Mouse (Mus musculus): Measurements from ENCODE around the gene Syngr3. TPM values are rescaled to one million over a fixed set of nuclear protein-coding genes. Genes with fewer than 3 reads are reported as not detected.
"Not testable (repeated sequence)": the region's sequence is repeated elsewhere in the genome, so short reads cannot be mapped to it uniquely, and the experiment has no call there.

The Syngr3 gene
- total RNA-seq, 1 experiment, result 4.1 TPM

GRCm38 (mm10) chr17:24669545-24670245, 20.1 kb downstream of the Syngr3 start, which contains the start of gene Zfp598:
Zfp598 (plus strand) TSS chr17:24669687.
- peak within 1 kb of the TSS; percentile 97 for H3K9ac ChIP-seq (ENCODE audit: insufficient read depth, low read depth, low read length, poor library complexity, severe bottlenecking)
- H3K4me3 ChIP-seq (ENCODE audit: insufficient read depth in 1 of 2, low read depth in 1 of 2, low read length in 2 of 2, poor library complexity in 1 of 2, severe bottlenecking in 1 of 2), result peak within 1 kb of the TSS; percentile 94 to 98
- peak; percentile 78 for DNase-seq (ENCODE audit: low read depth, low spot score)
- in situ Hi-C loops (cut with MboI; ENCODE audit: low sequenced_read_pairs in 2 of 2, unreplicated experiment in 2 of 2), result no loop called here
- H3K36me3 ChIP-seq (ENCODE audit: control insufficient read depth, insufficient read depth, low read length, poor library complexity, severe bottlenecking), result no peaks in the 10 kb centered on the region
- H3K9me3 ChIP-seq (ENCODE audit: control insufficient read depth, insufficient read depth, low read depth, low read length), result no peaks in the 10 kb centered on the region
- H3K4me1 ChIP-seq (ENCODE audit: control insufficient read depth in 2 of 2, insufficient read depth in 2 of 2, low read length in 2 of 2, poor library complexity in 1 of 2), result peaks cover 7 to 22% of the 10 kb centered on the region in 2 experiments; a peak in 3 of 4 replicates
- peak within 1 kb of the TSS; percentile 81 for H3K27ac ChIP-seq (ENCODE audit: insufficient read depth, low read depth, low read length, poor library complexity, severe bottlenecking)
- TF ChIP-seq MAFK (IDR thresholded peaks at IDR 0.05; ENCODE audit: insufficient read depth, low read depth, low read length), result no peak
- peak; percentile 80 for TF ChIP-seq HCFC1 (IDR thresholded peaks at IDR 0.05; ENCODE audit: borderline replicate concordance, insufficient read depth, low read length)
- TF ChIP-seq ZC3H11A (IDR thresholded peaks at IDR 0.05; ENCODE audit: borderline replicate concordance, low read depth, low read length), result no peak
- TF ChIP-seq ZNF384 (IDR thresholded peaks at IDR 0.05; ENCODE audit: low read depth, low read length), result no peak
- no peak for TF ChIP-seq CHD2 (IDR thresholded peaks at IDR 0.05; ENCODE audit: low read depth, low read length)

GRCm38 (mm10) chr17:24669214-24669544, 20.6 kb downstream of the Syngr3 start:
- DNase-seq (ENCODE audit: low read depth, low spot score), result not testable (repeated sequence)
- H3K4me1 ChIP-seq (ENCODE audit: control insufficient read depth in 2 of 2, insufficient read depth in 2 of 2, low read length in 2 of 2, poor library complexity in 1 of 2), result peaks cover 7 to 22% of the 10 kb centered on the region in 2 experiments; a peak in 3 of 4 replicates

GRCm38 (mm10) chr17:24667416-24667815, 22.3 kb downstream of the Syngr3 start:
- Histone ChIP-seq H3K9ac (ENCODE audit: insufficient read depth, low read depth, low read length, poor library complexity, severe bottlenecking) (no peak overlapping the region), H3K9me3 (ENCODE audit: control insufficient read depth, insufficient read depth, low read depth, low read length) (no peaks in the 10 kb centered on the region), H3K4me3 (ENCODE audit: insufficient read depth in 1 of 2, low read depth in 1 of 2, low read length in 2 of 2, poor library complexity in 1 of 2, severe bottlenecking in 1 of 2) (no peak overlapping the region), H3K27ac (ENCODE audit: insufficient read depth, low read depth, low read length, poor library complexity, severe bottlenecking) (no peak overlapping the region), H3K36me3 (ENCODE audit: control insufficient read depth, insufficient read depth, low read length, poor library complexity, severe bottlenecking) (no peaks in the 10 kb centered on the region), H3K4me1 (ENCODE audit: control insufficient read depth in 2 of 2, insufficient read depth in 2 of 2, low read length in 2 of 2, poor library complexity in 1 of 2) (peaks cover 7 to 15% of the 10 kb centered on the region in 2 experiments; a peak in 3 of 4 replicates)
- DNase-seq (ENCODE audit: low read depth, low spot score), result peak; percentile 80
- in situ Hi-C loops (cut with MboI; ENCODE audit: low sequenced_read_pairs in 2 of 2, unreplicated experiment in 2 of 2), result no loop called here
- TF ChIP-seq ZC3H11A (IDR thresholded peaks at IDR 0.05; ENCODE audit: borderline replicate concordance, low read depth, low read length) (peak; percentile 28; the same call in 1 of the 2 replicates), CHD2 (IDR thresholded peaks at IDR 0.05; ENCODE audit: low read depth, low read length) (no peak)

More at GRCm38 (mm10) chr17:24669214-24669544, 20.6 kb downstream of the Syngr3 start:
- H3K27ac ChIP-seq (ENCODE audit: insufficient read depth, low read depth, low read length, poor library complexity, severe bottlenecking), result peak overlapping the region; percentile 72
- H3K4me3 ChIP-seq (ENCODE audit: insufficient read depth in 1 of 2, low read depth in 1 of 2, low read length in 2 of 2, poor library complexity in 1 of 2, severe bottlenecking in 1 of 2), result peak overlapping the region; percentile 76 to 84
- in situ Hi-C loops (cut with MboI; ENCODE audit: low sequenced_read_pairs in 2 of 2, unreplicated experiment in 2 of 2); H3K36me3 ChIP-seq (ENCODE audit: control insufficient read depth, insufficient read depth, low read length, poor library complexity, severe bottlenecking); H3K9me3 ChIP-seq (ENCODE audit: control insufficient read depth, insufficient read depth, low read depth, low read length): not testable (repeated sequence)
- peak overlapping the region; percentile 86 for H3K9ac ChIP-seq (ENCODE audit: insufficient read depth, low read depth, low read length, poor library complexity, severe bottlenecking)

GRCm38 (mm10) chr17:24667011-24667410, 22.7 kb downstream of the Syngr3 start:
- H3K9ac ChIP-seq (ENCODE audit: insufficient read depth, low read depth, low read length, poor library complexity, severe bottlenecking); H3K36me3 ChIP-seq (ENCODE audit: control insufficient read depth, insufficient read depth, low read length, poor library complexity, severe bottlenecking); in situ Hi-C loops (cut with MboI; ENCODE audit: low sequenced_read_pairs in 2 of 2, unreplicated experiment in 2 of 2); H3K4me3 ChIP-seq (ENCODE audit: insufficient read depth in 1 of 2, low read depth in 1 of 2, low read length in 2 of 2, poor library complexity in 1 of 2, severe bottlenecking in 1 of 2); H3K9me3 ChIP-seq (ENCODE audit: control insufficient read depth, insufficient read depth, low read depth, low read length); H3K27ac ChIP-seq (ENCODE audit: insufficient read depth, low read depth, low read length, poor library complexity, severe bottlenecking); DNase-seq (ENCODE audit: low read depth, low spot score): not testable (repeated sequence)
- peaks cover 7 to 12% of the 10 kb centered on the region in 2 experiments; a peak in 3 of 4 replicates for H3K4me1 ChIP-seq (ENCODE audit: control insufficient read depth in 2 of 2, insufficient read depth in 2 of 2, low read length in 2 of 2, poor library complexity in 1 of 2)

DNA sequence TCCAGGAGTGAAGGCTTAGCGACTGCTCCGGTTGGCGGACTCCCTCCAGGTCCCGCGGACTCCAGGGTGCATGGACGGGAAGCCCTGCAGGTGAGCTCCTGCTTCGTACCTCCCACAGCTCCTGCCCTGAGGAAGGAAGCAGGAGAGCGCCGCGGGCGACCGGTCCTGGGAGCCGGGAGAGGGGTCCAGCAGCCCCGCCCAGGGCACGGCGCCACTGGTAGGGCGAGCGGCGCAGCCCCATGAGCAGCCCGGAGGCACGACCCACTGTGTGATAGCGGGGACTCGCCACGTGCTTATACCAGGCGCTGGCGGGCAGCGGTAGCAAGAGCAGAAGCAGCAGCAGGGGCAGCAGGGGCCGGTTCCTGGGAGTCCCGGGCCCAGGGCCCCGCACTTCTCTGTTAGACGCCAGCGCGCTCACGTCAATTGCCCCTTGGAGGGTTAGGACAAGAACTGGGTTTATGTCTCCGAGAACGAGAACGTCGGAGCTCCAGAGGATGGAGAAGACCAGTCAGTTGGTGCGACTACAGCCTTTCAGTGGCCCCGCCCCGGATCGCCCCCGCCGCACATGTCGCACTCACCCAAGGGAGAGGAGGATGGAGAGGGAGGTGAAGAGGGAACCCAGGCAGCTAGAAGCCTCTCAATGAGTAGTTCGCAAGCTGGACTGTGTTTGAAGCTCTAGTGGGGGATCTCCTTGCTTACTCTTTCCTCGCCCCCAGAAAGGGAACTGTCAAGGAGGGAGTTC, 31.6 kb downstream of the Syngr3 start, which contains the start of gene Npw:
Gene Npw, minus strand, starts transcription at position 441 of the 742 bp plus-strand sequence.
- Histone ChIP-seq H3K9ac (ENCODE audit: insufficient read depth, low read depth, low read length, poor library complexity, severe bottlenecking) (peak within 1 kb of the TSS; percentile 48), H3K27ac (ENCODE audit: insufficient read depth, low read depth, low read length, poor library complexity, severe bottlenecking) (no peak within 1 kb of the TSS), H3K4me1 (ENCODE audit: control insufficient read depth in 2 of 2, insufficient read depth in 2 of 2, low read length in 2 of 2, poor library complexity in 1 of 2) (peaks cover 0 to 9% of the 10 kb centered on the region in 2 experiments; a peak in 2 of 4 replicates), H3K9me3 (ENCODE audit: control insufficient read depth, insufficient read depth, low read depth, low read length) (no peaks in the 10 kb centered on the region), H3K4me3 (ENCODE audit: insufficient read depth in 1 of 2, low read depth in 1 of 2, low read length in 2 of 2, poor library complexity in 1 of 2, severe bottlenecking in 1 of 2) (peak within 1 kb of the TSS; percentile 70 to 72), H3K36me3 (ENCODE audit: control insufficient read depth, insufficient read depth, low read length, poor library complexity, severe bottlenecking) (no peaks in the 10 kb centered on the region)
- no peak for DNase-seq (ENCODE audit: low read depth, low spot score)
- no peak for TF ChIP-seq HCFC1 (IDR thresholded peaks at IDR 0.05; ENCODE audit: borderline replicate concordance, insufficient read depth, low read length)
- no peak for TF ChIP-seq ZNF384 (IDR thresholded peaks at IDR 0.05; ENCODE audit: low read depth, low read length)
- TF ChIP-seq MAFK (IDR thresholded peaks at IDR 0.05; ENCODE audit: insufficient read depth, low read depth, low read length), result no peak
- TF ChIP-seq ZC3H11A (IDR thresholded peaks at IDR 0.05; ENCODE audit: borderline replicate concordance, low read depth, low read length), result no peak
- no peak for TF ChIP-seq CHD2 (IDR thresholded peaks at IDR 0.05; ENCODE audit: low read depth, low read length)
- in situ Hi-C loops (cut with MboI; ENCODE audit: low sequenced_read_pairs in 2 of 2, unreplicated experiment in 2 of 2), result no loop called here
